Mouse (Mus musculus): ENCODE data around the gene Dusp1. TPM values are rescaled to one million over a fixed set of nuclear protein-coding genes. Genes with fewer than 3 reads are reported as not detected.

Gene Dusp1
- polyA plus RNA-seq, 1 experiment from 2014 or later: 28.3 TPM

DNA sequence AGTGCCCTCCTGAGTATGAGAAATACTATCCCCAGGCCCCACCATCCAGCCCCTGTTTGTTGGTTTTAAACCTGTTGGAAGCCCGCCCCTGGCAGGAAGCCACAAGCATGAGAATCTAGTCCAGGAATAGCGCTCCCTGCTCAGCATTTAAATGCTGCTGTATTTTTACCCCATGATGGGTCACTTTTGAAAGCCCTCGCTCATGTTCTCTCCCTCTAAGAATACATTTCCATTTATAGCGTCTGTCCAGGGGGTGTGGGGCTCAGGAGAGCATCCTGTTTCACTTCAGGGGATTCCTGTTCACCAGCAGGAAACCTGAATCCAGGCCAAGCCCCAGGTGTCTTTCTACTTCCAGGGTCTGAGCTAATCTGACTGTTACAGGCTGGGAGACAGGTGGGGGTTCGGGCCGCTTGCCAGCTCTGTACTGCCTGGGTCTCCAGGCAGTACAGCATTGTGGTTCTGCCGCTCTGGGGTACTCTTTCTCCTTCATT, 34.3 kb upstream of the Dusp1 start:
- Histone ChIP-seq H3K4me3 (ENCODE audit: inconsistent target) (no peak overlapping the region), H3K27ac (peak overlapping the region; percentile 46), H3K36me3 (ENCODE audit: inconsistent target) (no peaks in the 10 kb centered on the region), H3K79me2 (ENCODE audit: inconsistent target) (peaks cover 35% of the 10 kb centered on the region; the same call in 1 of the 2 replicates)
- 80% methylated on average over 7 of the region's 7 CpGs for WGBS (ENCODE audit: missing documents)

GRCm38 (mm10) chr17:26595448-26596167, 33.7 kb upstream of the Dusp1 start:
- Histone ChIP-seq H3K27ac (peak overlapping the region; percentile 46), H3K36me3 (ENCODE audit: inconsistent target) (no peaks in the 10 kb centered on the region), H3K79me2 (ENCODE audit: inconsistent target) (peaks cover 35% of the 10 kb centered on the region; the same call in 1 of the 2 replicates), H3K4me3 (ENCODE audit: inconsistent target) (no peak overlapping the region)
- 51% methylated on average over 7 of the region's 7 CpGs for WGBS (ENCODE audit: missing documents)

DNA sequence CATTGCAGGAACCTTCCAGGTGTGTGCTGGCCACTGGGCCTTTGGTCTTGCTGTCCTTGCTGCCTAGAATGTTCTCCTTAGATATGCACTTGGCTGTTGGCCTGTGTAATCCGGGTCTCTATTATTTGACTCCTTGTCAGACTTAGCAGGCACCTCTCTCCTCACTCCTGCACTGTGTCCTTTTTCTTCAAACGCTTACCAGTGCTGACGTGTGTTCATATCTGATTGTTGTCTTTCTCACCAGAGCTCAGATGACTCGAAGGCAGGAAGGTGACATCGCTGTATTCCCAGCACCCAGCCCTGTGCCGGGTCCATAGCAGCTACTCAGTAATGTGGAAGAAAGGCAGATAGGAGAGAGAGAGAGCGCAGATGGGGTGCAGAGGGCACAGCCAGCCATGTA, 33.0 kb upstream of the Dusp1 start:
- H3K79me2 ChIP-seq (ENCODE audit: inconsistent target): peaks cover 35% of the 10 kb centered on the region; the same call in 1 of the 2 replicates
- 91% methylated on average over 7 of the region's 7 CpGs for WGBS (ENCODE audit: missing documents)
- no peaks in the 10 kb centered on the region for H3K36me3 ChIP-seq (ENCODE audit: inconsistent target)
- H3K4me3 ChIP-seq (ENCODE audit: inconsistent target): no peak overlapping the region
- H3K27ac ChIP-seq: peak overlapping the region; percentile 46

GRCm38 (mm10) chr17:26594171-26594570, 32.2 kb upstream of the Dusp1 start:
- peaks cover 30% of the 10 kb centered on the region; the same call in 1 of the 2 replicates for H3K79me2 ChIP-seq (ENCODE audit: inconsistent target)
- H3K4me3 ChIP-seq (ENCODE audit: inconsistent target): no peak overlapping the region
- WGBS (ENCODE audit: missing documents): 90% methylated on average over 7 of the region's 7 CpGs
- no peak overlapping the region for H3K27ac ChIP-seq
- no peaks in the 10 kb centered on the region for H3K36me3 ChIP-seq (ENCODE audit: inconsistent target)

DNA sequence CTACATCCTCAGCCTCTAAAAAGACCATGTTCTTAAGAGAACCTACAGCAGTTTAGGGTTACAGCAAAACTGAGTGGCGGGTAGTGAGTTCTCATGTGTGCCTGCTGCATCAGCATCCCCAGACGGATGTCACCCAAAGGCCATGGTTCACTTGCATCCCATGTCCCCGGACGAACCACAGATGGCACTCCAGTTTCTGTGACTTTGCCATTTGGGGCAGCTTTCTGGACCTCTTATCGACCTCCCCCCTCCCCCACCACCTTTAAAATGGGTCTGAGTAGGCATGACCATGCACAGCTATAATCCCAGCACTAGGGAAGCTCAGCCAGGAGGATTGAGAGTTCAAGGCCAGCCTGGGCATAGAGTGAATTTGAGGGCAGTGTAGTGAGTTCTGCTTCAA, 31.3 kb upstream of the Dusp1 start:
- WGBS (ENCODE audit: missing documents): 98% methylated on average over 5 of the region's 5 CpGs
- H3K36me3 ChIP-seq (ENCODE audit: inconsistent target): no peaks in the 10 kb centered on the region

DNA sequence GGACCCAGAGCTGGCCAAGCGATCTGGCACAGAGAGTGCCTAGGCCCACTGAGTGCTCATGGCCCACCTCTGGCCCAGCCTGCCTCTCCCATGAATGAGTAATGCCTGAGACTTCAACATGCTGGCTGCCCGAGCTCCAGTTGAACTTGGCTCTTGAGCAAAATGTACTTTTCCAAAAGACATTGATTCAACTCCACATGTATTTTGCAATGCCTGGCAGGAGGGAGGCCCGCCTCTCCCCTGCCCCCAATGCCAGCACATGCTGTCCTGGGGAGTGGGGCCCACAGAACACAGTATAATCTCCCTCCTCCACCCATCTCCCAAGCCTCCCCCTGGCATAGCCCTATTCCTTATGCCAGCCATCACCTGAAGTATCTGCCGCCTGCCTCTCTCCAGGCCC, 30.6 kb upstream of the Dusp1 start:
- Histone ChIP-seq H3K36me3 (ENCODE audit: inconsistent target) (no peaks in the 10 kb centered on the region), H3K4me3 (ENCODE audit: inconsistent target) (no peak overlapping the region), H3K27ac (no peak overlapping the region), H3K79me2 (ENCODE audit: inconsistent target) (peaks cover 14% of the 10 kb centered on the region; the same call in 1 of the 2 replicates)
- whole genome bisulfite sequencing (ENCODE audit: missing documents): 94% methylated on average over 4 of the region's 4 CpGs

More for the DNA sequence above, 31.3 kb upstream of the Dusp1 start:
- H3K79me2 ChIP-seq (ENCODE audit: inconsistent target): peaks cover 20% of the 10 kb centered on the region; the same call in 1 of the 2 replicates
- H3K27ac ChIP-seq: no peak overlapping the region
- no peak overlapping the region for H3K4me3 ChIP-seq (ENCODE audit: inconsistent target)

GRCm38 (mm10) chr17:26587961-26588487, 26.1 kb upstream of the Dusp1 start:
- H3K79me2 ChIP-seq (ENCODE audit: inconsistent target): peaks cover 16% of the 10 kb centered on the region; the same call in 1 of the 2 replicates
- no peak overlapping the region for H3K4me3 ChIP-seq (ENCODE audit: inconsistent target)
- H3K36me3 ChIP-seq (ENCODE audit: inconsistent target): no peaks in the 10 kb centered on the region
- WGBS (ENCODE audit: missing documents): 96% methylated on average over 12 of the region's 12 CpGs
- no peak overlapping the region for H3K27ac ChIP-seq

GRCm38 (mm10) chr17:26584558-26585136, 22.7 kb upstream of the Dusp1 start:
- 93% methylated on average over 15 of the region's 15 CpGs for WGBS (ENCODE audit: missing documents)
- Histone ChIP-seq H3K27ac (no peak overlapping the region), H3K36me3 (ENCODE audit: inconsistent target) (no peaks in the 10 kb centered on the region), H3K79me2 (ENCODE audit: inconsistent target) (peaks cover 27% of the 10 kb centered on the region; the same call in 1 of the 2 replicates), H3K4me3 (ENCODE audit: inconsistent target) (no peak overlapping the region)

GRCm38 (mm10) chr17:26584063-26584462, 22.1 kb upstream of the Dusp1 start:
- no peak overlapping the region for H3K4me3 ChIP-seq (ENCODE audit: inconsistent target)
- H3K36me3 ChIP-seq (ENCODE audit: inconsistent target): no peaks in the 10 kb centered on the region
- 89% methylated on average over 4 of the region's 4 CpGs for WGBS (ENCODE audit: missing documents)
- peaks cover 30% of the 10 kb centered on the region; the same call in 1 of the 2 replicates for H3K79me2 ChIP-seq (ENCODE audit: inconsistent target)
- no peak overlapping the region for H3K27ac ChIP-seq

DNA sequence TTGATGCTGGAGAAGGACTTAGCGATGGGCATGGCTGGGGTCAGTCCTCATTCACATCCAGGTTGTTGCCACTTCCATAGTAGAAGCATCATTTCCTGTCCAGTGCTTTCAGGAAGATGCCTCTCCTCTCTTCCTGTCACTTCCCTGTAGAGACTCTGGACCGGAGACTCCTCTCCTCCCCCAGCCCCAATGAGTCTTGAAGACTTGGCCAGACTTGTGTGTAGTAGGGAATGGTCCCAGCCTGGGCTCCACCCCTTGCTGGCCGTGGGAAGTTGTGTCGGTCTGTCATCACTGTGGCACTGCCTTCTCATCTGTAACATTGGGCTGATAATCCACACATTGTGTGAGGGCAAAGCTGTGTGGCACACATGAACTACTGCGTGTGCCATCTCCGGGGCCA, 21.7 kb upstream of the Dusp1 start:
- Histone ChIP-seq H3K36me3 (ENCODE audit: inconsistent target) (no peaks in the 10 kb centered on the region), H3K27ac (no peak overlapping the region), H3K4me3 (ENCODE audit: inconsistent target) (no peak overlapping the region), H3K79me2 (ENCODE audit: inconsistent target) (peaks cover 35% of the 10 kb centered on the region; the same call in 1 of the 2 replicates)
- WGBS (ENCODE audit: missing documents): 92% methylated on average over 6 of the region's 6 CpGs

DNA sequence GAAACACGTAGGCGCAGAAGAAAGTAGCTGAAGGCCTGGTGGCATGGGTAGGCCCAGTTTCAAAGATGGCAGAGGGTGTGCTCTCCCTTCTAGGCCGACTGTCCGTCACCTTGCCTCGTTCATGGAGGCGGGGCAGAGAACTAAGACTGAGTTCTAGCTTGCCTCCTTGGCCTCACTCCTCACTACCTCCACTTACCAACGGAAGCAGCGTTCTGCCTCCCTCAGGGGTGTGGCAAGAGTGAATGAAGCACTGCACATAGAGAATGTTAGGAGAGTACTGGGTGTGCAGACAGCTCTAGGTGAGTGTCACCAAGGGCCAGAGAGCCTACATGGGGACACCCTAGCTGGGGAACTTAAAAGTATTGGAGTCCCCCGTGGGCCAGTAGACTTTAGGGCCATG, 21.1 kb upstream of the Dusp1 start:
- no peaks in the 10 kb centered on the region for H3K36me3 ChIP-seq (ENCODE audit: inconsistent target)
- peaks cover 40% of the 10 kb centered on the region; the same call in 1 of the 2 replicates for H3K79me2 ChIP-seq (ENCODE audit: inconsistent target)
- 95% methylated on average over 9 of the region's 9 CpGs for WGBS (ENCODE audit: missing documents)
- H3K4me3 ChIP-seq (ENCODE audit: inconsistent target): no peak overlapping the region
- no peak overlapping the region for H3K27ac ChIP-seq

DNA sequence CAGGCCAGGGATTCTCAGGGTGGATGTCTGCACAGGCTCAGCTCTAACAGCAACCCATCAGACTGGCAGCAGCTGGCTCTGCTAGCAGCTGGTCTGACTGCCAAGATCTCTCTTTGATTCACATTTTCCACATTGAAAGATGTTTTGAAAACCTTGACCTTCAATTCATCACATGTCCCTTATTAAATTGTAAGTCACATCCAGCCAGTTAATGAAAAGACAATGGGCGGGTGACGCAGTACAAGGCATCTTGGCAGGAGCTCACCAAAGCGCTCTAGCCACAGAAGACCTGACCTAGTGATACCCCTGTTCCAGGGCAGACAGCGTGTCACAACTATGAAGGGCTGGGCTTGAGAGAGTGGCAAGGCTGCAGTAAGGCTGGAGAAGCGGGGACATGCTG, 20.4 kb upstream of the Dusp1 start:
- H3K4me3 ChIP-seq (ENCODE audit: inconsistent target): no peak overlapping the region
- 84% methylated on average over 5 of the region's 5 CpGs for WGBS (ENCODE audit: missing documents)
- H3K79me2 ChIP-seq (ENCODE audit: inconsistent target): peaks cover 47% of the 10 kb centered on the region; the same call in 1 of the 2 replicates
- no peak overlapping the region for H3K27ac ChIP-seq
- no peaks in the 10 kb centered on the region for H3K36me3 ChIP-seq (ENCODE audit: inconsistent target)

DNA sequence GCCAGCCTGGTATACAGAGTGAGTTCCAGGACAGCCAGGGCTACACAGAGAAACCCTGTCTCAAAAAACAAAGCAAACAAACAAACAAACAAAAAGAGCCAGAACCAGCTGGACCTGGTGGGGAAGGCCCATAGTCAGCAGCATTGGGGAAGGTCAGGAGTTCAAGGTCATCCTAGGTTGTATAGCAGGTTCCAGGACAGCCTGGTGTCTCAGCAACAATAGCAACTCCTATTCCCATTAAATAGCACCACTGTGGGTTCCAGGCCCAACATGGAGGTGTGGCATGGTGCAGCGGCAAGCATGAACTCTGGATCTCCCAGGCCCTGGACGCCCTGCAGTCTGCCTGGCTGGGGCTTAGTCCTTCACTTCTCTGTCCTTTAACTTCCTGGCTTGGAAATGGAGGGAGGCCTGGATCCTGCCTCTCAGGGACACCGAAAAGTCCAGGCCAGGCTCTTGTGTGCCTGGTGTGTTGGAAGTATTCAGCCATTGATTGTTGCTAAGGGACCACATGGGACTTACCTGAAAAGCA, 19.0 kb upstream of the Dusp1 start:
- WGBS (ENCODE audit: missing documents): 91% methylated on average over 3 of the region's 3 CpGs
- no peak overlapping the region for H3K27ac ChIP-seq
- no peak overlapping the region for H3K4me3 ChIP-seq (ENCODE audit: inconsistent target)
- peaks cover 55% of the 10 kb centered on the region; the same call in 1 of the 2 replicates for H3K79me2 ChIP-seq (ENCODE audit: inconsistent target)
- no peaks in the 10 kb centered on the region for H3K36me3 ChIP-seq (ENCODE audit: inconsistent target)

DNA sequence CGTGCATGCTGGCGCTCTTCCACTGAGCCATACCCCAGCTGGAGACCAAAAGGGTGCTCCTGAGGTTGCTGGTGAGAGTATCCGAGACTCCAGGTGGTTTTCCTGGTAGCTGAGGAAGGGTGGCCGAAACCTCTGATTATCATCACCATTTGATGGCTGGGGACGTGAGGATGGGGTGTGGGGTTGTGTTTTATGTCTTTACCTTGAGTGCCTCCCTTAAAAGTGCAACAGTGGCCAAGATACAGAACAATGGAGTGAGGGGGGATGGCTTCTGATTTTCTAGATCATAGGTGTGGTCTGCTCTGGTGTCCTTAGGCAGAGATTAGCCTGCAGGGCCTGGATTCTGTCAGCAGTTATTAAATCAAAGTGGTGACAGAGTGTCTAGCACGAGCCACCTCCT, 17.5 kb upstream of the Dusp1 start:
- no peaks in the 10 kb centered on the region for H3K36me3 ChIP-seq (ENCODE audit: inconsistent target)
- 92% methylated on average over 6 of the region's 6 CpGs for WGBS (ENCODE audit: missing documents)
- no peak overlapping the region for H3K4me3 ChIP-seq (ENCODE audit: inconsistent target)
- no peak overlapping the region for H3K27ac ChIP-seq
- H3K79me2 ChIP-seq (ENCODE audit: inconsistent target): peaks cover 68% of the 10 kb centered on the region; the same call in 1 of the 2 replicates

GRCm38 (mm10) chr17:26578771-26579170, 16.8 kb upstream of the Dusp1 start:
- Histone ChIP-seq H3K4me3 (ENCODE audit: inconsistent target) (no peak overlapping the region), H3K79me2 (ENCODE audit: inconsistent target) (peaks cover 69% of the 10 kb centered on the region; the same call in 1 of the 2 replicates), H3K27ac (no peak overlapping the region), H3K36me3 (ENCODE audit: inconsistent target) (no peaks in the 10 kb centered on the region)
- WGBS (ENCODE audit: missing documents): 93% methylated on average over 11 of the region's 11 CpGs
